Comparison of ENCODE assay signal across 8 mouse cellular contexts in the genomic region with DNA sequence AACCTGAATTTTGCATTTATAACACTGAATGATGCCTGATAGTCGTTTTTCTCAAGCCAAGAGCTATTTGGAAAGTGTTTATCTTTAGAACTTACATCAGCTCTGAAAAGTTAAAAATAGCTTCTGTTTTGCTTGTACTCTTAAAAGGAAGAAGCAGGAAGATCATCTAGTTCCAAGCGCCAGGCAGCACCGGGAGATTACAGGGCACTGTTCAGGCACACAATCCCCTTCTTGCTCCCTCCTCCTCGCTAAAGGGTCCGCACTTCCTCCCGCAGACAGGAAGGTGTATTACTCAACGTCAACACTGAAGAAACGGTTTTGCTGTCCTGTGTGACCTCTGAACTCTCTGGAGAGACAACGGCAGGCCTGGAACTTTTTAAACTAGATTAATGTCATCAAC. TPM values are rescaled to one million over a fixed set of nuclear protein-coding genes. Genes with fewer than 3 reads are reported as not detected.
DNase-seq lines count a peak whose midpoint lies in the region; ATAC-seq and TF ChIP-seq lines count a peak whose summit lies in the region.

No protein-coding gene starts in this region.

- TF ChIP-seq CTCF in spleen, adult 2 months (IDR thresholded peaks at IDR 0.05; ENCODE audit: extremely low read depth, insufficient read depth, insufficient read length, insufficient replicate concordance) = no peak
- no peak for TF ChIP-seq CTCF in small intestine, adult 2 months (IDR thresholded peaks at IDR 0.05; ENCODE audit: extremely low read depth, insufficient read length, insufficient replicate concordance, low read depth, low read length)

- no peaks in the 10 kb centered on the region for H3K36me3 ChIP-seq in spleen, adult 2 months (ENCODE audit: control insufficient read depth, insufficient read depth, low read length)
- H3K36me3 ChIP-seq in heart, embryonic 13.5 days = no peaks in the 10 kb centered on the region
- no peaks in the 10 kb centered on the region for H3K36me3 ChIP-seq in liver, embryonic 11.5 days (ENCODE audit: control insufficient read depth, insufficient read depth, low read length)
- no peaks in the 10 kb centered on the region for H3K36me3 ChIP-seq in small intestine, adult 2 months (ENCODE audit: control insufficient read depth, insufficient read depth, low read length)

- WGBS in spleen, adult 2 months = 5% methylated on average over 9 of the region's 9 CpGs
- WGBS in heart, embryonic 13.5 days = 2% methylated on average over 9 of the region's 9 CpGs
- 16% methylated on average over 9 of the region's 9 CpGs for WGBS in liver, embryonic 11.5 days
- 47% methylated on average over 9 of the region's 9 CpGs for WGBS in small intestine, adult 2 months

- no peaks in the 10 kb centered on the region for H3K9me3 ChIP-seq in heart, embryonic 13.5 days
- H3K9me3 ChIP-seq in liver, embryonic 11.5 days (ENCODE audit: control insufficient read depth, low read length) = no peaks in the 10 kb centered on the region

- H3K4me1 ChIP-seq in spleen, adult 2 months (ENCODE audit: control insufficient read depth, insufficient read depth, insufficient read length) = no peaks in the 10 kb centered on the region; the same call in 1 of the 2 replicates
- H3K4me1 ChIP-seq in heart, embryonic 13.5 days = peaks cover 86% of the 10 kb centered on the region
- H3K4me1 ChIP-seq in liver, embryonic 11.5 days (replicated peaks; ENCODE audit: control insufficient read depth, insufficient read depth, low read length) = peaks cover 8% of the 10 kb centered on the region
- no peaks in the 10 kb centered on the region for H3K4me1 ChIP-seq in small intestine, adult 2 months (ENCODE audit: control insufficient read depth, insufficient read depth, insufficient read length, low read length)

- no peak for TF ChIP-seq POLR2A in spleen, adult 2 months (IDR thresholded peaks at IDR 0.05; ENCODE audit: low read depth, low read length)
- no peak for TF ChIP-seq POLR2A in small intestine, adult 2 months (IDR thresholded peaks at IDR 0.05; ENCODE audit: low read depth, low read length)

- no peaks in the 10 kb centered on the region for H3K27me3 ChIP-seq in spleen, adult 2 months (ENCODE audit: control insufficient read depth, insufficient read depth, low read length)
- H3K27me3 ChIP-seq in heart, embryonic 13.5 days (replicated peaks) = no peaks in the 10 kb centered on the region
- H3K27me3 ChIP-seq in liver, embryonic 11.5 days (replicated peaks; ENCODE audit: control insufficient read depth, insufficient read depth, low read length) = no peaks in the 10 kb centered on the region
- H3K27me3 ChIP-seq in small intestine, adult 2 months (ENCODE audit: control insufficient read depth, insufficient read depth, low read length) = no peaks in the 10 kb centered on the region

- peak; percentile 53; the same call in 1 of the 2 replicates for ATAC-seq in heart, embryonic 13.5 days (ENCODE audit: extremely low read depth, insufficient number of reproducible peaks, low FRiP score, low TSS enrichment)
- ATAC-seq in liver, embryonic 11.5 days (replicated peaks; ENCODE audit: low FRiP score) = no peak

- no peak overlapping the region for H3K4me3 ChIP-seq in spleen, adult 2 months (ENCODE audit: extremely low read depth, insufficient read depth, insufficient read length)
- 0 out of 2 replicates have a peak overlapping the region, but pooled peaks have one; percentile 8 for H3K4me3 ChIP-seq in heart, embryonic 13.5 days
- H3K4me3 ChIP-seq in liver, embryonic 11.5 days (ENCODE audit: low read depth, low read length) = no peak overlapping the region
- no peak overlapping the region for H3K4me3 ChIP-seq in small intestine, adult 2 months (ENCODE audit: low read depth, low read length)

- 0 out of 2 replicates have a peak overlapping the region, but pooled peaks have one; percentile 2 for H3K27ac ChIP-seq in spleen, adult 2 months (ENCODE audit: insufficient read depth, low read length)
- peak overlapping the region; percentile 98 for H3K27ac ChIP-seq in heart, embryonic 13.5 days (replicated peaks)
- H3K27ac ChIP-seq in liver, embryonic 11.5 days (ENCODE audit: low read depth, low read length) = peak overlapping the region; percentile 58; the same call in 1 of the 2 replicates
- peak overlapping the region; percentile 76 for H3K27ac ChIP-seq in small intestine, adult 2 months (ENCODE audit: insufficient read depth, low read depth, low read length)

- peak overlapping the region; percentile 73 for H3K9ac ChIP-seq in heart, embryonic 13.5 days
- H3K9ac ChIP-seq in liver, embryonic 11.5 days (ENCODE audit: low read depth, low read length) = no peak overlapping the region; the same call in 1 of the 2 replicates

- no peak for DNase-seq in spleen, adult 2 months (ENCODE audit: low read depth in 1 of 2, low spot score in 2 of 2)
- DNase-seq in spleen, postnatal 4 days (ENCODE audit: low spot score in 2 of 2) = no peak
- no peak for DNase-seq in liver, embryonic 11.5 days (ENCODE audit: low spot score)
- DNase-seq in cerebellum, adult 11-12 months = no peak
- no peak for DNase-seq in layer of hippocampus, postnatal 25 days (ENCODE audit: extremely low spot score in 1 of 2, low spot score in 1 of 2)
- DNase-seq in cerebellum, postnatal 10 days = no peak

- H3K4me2 ChIP-seq in heart, embryonic 13.5 days = peak overlapping the region; percentile 48
- peak overlapping the region; percentile 24; the same call in 1 of the 2 replicates for H3K4me2 ChIP-seq in liver, embryonic 11.5 days

RNA-seq across cellular contexts. Expression of gene Clip1, which starts 22.4 kb away (rescaled TPM):
- 10.8 and 11.4 TPM in 2 replicates for polyA plus RNA-seq in spleen, adult 2 months (2012; rRNA removed)
- polyA plus RNA-seq in heart, embryonic 13.5 days (2015; fragmentation: Nextera tagmentation; extraction: Ambion mirVana) = 48.0 and 48.9 TPM in 2 replicates
- polyA plus RNA-seq in liver, embryonic 11.5 days (2014; fragmentation: Nextera tagmentation; extraction: Ambion mirVana) = 22.8 and 27.6 TPM in 2 replicates
- 4.4 and 4.5 TPM in 2 replicates for polyA plus RNA-seq in small intestine, adult 2 months (2012; rRNA removed)
- 100 to 1,000 TPM; 114 to 130 TPM for total RNA-seq in layer of hippocampus, postnatal 25 days (2021)

RNA-seq across cellular contexts. Expression of gene Zcchc8, which starts 58.8 kb away (rescaled TPM):
- 18.8 and 24.4 TPM in 2 replicates for polyA plus RNA-seq in spleen, adult 2 months (2012; rRNA removed)
- polyA plus RNA-seq in heart, embryonic 13.5 days (2015; fragmentation: Nextera tagmentation; extraction: Ambion mirVana) = 53.4 and 56.1 TPM in 2 replicates
- polyA plus RNA-seq in liver, embryonic 11.5 days (2014; fragmentation: Nextera tagmentation; extraction: Ambion mirVana) = 89.3 and 92.1 TPM in 2 replicates
- 10.2 and 19.2 TPM in 2 replicates for polyA plus RNA-seq in small intestine, adult 2 months (2012; rRNA removed)
- total RNA-seq in layer of hippocampus, postnatal 25 days (2021) = 10 to 100 TPM; 45.4 to 50.1 TPM

Comparison
In these comparisons a context has a peak if more than half of its experiments do, and no peak if none do; other contexts are left out.
1. H3K27ac ChIP-seq: peak in every context shown above with its lines; median percentile 98 in heart, embryonic 13.5 days; 76 in small intestine, adult 2 months; 58 in liver, embryonic 11.5 days; 2 in spleen, adult 2 months.